Mouse (Mus musculus) C2C12 (cell line): ENCODE data around the gene Stat5a. TPM values are rescaled to one million over a fixed set of nuclear protein-coding genes. Genes with fewer than 3 reads are reported as not detected.

Experiments
- H3K27me3 ChIP-seq: one replicate; pipeline ENCODE4 v1.6.1; 2011; ENCODE audit not compliant: control insufficient read depth, insufficient read depth, insufficient read length
- H3K36me3 ChIP-seq: one replicate; pipeline ENCODE4 v1.6.1; 2011; ENCODE audit not compliant: control insufficient read depth, insufficient read depth
- H3K4me3 ChIP-seq: one replicate; pipeline ENCODE4 v1.5.1; 2011; ENCODE audit warnings: mild to moderate bottlenecking, control low read depth; ENCODE audit not compliant: poor library complexity, insufficient read depth, severe bottlenecking
- H3K79me2 ChIP-seq: one replicate; pipeline ENCODE4 v1.6.1; 2011; ENCODE audit not compliant: control insufficient read depth, insufficient read depth
- H3K79me3 ChIP-seq: one replicate; pipeline ENCODE4 v1.6.1; 2011; ENCODE audit warnings: low read depth, control low read depth
- H3ac ChIP-seq: one replicate; pipeline ENCODE3; 2011; ENCODE audit warnings: low read depth; ENCODE audit not compliant: control insufficient read depth, insufficient read length
- CEBPB ChIP-seq: IDR thresholded peaks from one replicate; pipeline ENCODE4 v1.6.1; 2011; ENCODE audit warnings: low read depth, mild to moderate bottlenecking, control low read depth, moderate library complexity
- CTCF ChIP-seq: IDR thresholded peaks from one replicate; pipeline ENCODE4 v1.5.1; 2011; ENCODE audit not compliant: control insufficient read depth, insufficient read depth, insufficient read length
- FOSL1 ChIP-seq: IDR thresholded peaks from one replicate; pipeline ENCODE4 v1.8.0; 2011; ENCODE audit warnings: mild to moderate bottlenecking, low read length; ENCODE audit not compliant: poor library complexity, insufficient read depth, severe bottlenecking
- MAX ChIP-seq: IDR thresholded peaks from one replicate; pipeline ENCODE4 v1.6.1; 2011; ENCODE audit warnings: mild to moderate bottlenecking, control low read depth
- MYOD1 ChIP-seq: IDR thresholded peaks from one replicate; pipeline ENCODE4 v1.6.1; 2011; ENCODE audit warnings: low read depth; ENCODE audit not compliant: control insufficient read depth, insufficient read length
- MYOG ChIP-seq: IDR thresholded peaks from one replicate; pipeline ENCODE4 v1.6.1; 2011; ENCODE audit not compliant: control insufficient read depth, insufficient read length; ENCODE audit errors: extremely low read depth
- USF1 ChIP-seq: IDR thresholded peaks from one replicate; pipeline ENCODE4 v1.6.1; 2011; ENCODE audit warnings: low read depth, mild to moderate bottlenecking, control low read depth, moderate library complexity
- polyA plus RNA-seq: library from polyadenylated mRNA; unstranded; fragments of >200 nt; fragmentation: generic; extraction: Trizol; gene quantifications from one replicate; pipeline ENCODE4 v1.2.1, GENCODE M21; 2012; ENCODE audit warnings: missing spikeins

The Stat5a gene
- polyA plus RNA-seq, 1 experiment, result 13.3 TPM

DNA sequence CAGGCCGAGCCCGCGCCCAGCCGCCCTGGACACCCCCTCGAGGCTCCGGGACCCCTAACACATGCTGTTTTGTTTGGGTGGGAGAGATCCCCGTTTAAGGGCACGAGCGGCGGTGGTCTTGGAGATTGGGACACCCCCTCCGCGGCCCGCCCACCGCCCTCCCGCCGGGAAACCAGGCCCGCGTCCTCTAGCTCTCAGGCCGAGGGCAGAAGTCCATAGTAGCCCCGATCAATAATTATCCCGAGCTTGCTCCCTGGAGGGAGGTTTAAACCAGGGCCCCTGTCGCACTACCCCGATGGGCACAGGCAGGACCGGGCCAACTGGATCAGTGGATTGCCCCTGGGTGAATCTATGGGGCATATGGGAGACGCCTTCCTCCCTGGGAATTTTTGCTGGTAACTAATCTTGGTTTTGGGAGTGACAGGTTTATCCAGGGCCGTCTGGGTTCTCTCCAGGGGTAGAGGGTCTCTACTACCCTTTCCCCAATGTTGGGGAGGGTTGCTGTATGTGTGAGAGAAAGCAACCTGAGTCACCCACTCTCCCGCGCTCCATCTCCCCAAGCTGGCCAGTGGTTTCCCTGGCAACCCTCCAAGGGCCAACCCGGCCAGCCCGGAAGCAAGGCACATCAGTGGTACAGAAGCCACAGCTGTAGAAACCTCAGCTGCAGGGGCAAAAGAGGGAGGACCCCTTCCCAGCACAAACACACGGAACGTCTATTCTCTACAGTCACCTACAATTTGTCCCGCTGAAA is 8.2 kb upstream of the Stat5a start:
- Histone ChIP-seq H3K36me3 (no peaks in the 10 kb centered on the region), H3K27me3 (peaks cover 21% of the 10 kb centered on the region), H3K79me2 (no peaks in the 10 kb centered on the region), H3K4me3 (peak overlapping the region; percentile 42), H3ac (peak overlapping the region; percentile 93), H3K79me3 (no peaks in the 10 kb centered on the region)
- TF ChIP-seq CEBPB, result no peak
- TF ChIP-seq MYOG, result no peak
- no peak for TF ChIP-seq USF1
- no peak for TF ChIP-seq FOSL1

GRCm38 (mm10) chr11:100852088-100852487 is 7.1 kb upstream of the Stat5a start:
- no peaks in the 10 kb centered on the region for H3K79me2 ChIP-seq
- peaks cover 20% of the 10 kb centered on the region for H3K27me3 ChIP-seq
- TF ChIP-seq MYOG (no peak), FOSL1 (no peak), MYOD1 (no peak), CEBPB (no peak), USF1 (no peak), CTCF (no peak), MAX (no peak)
- no peak overlapping the region for H3ac ChIP-seq
- no peaks in the 10 kb centered on the region for H3K79me3 ChIP-seq
- H3K36me3 ChIP-seq, result no peaks in the 10 kb centered on the region
- no peak overlapping the region for H3K4me3 ChIP-seq

DNA sequence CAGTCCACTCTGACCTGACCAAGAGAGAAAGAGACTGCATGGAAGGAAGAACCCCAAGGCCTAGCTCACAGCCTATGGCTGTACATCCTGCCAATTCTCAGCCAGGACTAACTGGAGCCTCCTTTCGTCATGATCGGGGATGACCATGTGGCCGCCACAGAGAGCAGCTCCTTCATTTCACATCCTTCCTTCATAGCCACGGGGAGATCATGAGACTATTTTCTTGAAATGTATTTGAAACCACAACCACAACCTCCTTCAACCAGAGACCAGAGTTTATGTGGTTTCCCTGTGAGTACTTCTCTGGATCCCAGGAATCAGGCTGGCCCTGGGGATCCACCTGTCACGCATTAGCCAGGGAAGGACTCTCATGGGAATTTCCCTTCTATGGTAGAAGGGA is 6.1 kb upstream of the Stat5a start:
- TF ChIP-seq CTCF, result no peak
- peak; percentile 18 for TF ChIP-seq MYOD1
- Histone ChIP-seq H3K4me3 (no peak overlapping the region), H3ac (no peak overlapping the region), H3K27me3 (peaks cover 20% of the 10 kb centered on the region), H3K79me3 (no peaks in the 10 kb centered on the region), H3K36me3 (no peaks in the 10 kb centered on the region), H3K79me2 (no peaks in the 10 kb centered on the region)

GRCm38 (mm10) chr11:100854268-100854667 is 4.9 kb upstream of the Stat5a start:
- H3K27me3 ChIP-seq, result peaks cover 20% of the 10 kb centered on the region
- no peaks in the 10 kb centered on the region for H3K79me3 ChIP-seq
- TF ChIP-seq MYOD1 (no peak), CTCF (no peak), CEBPB (no peak), MYOG (no peak), FOSL1 (no peak), MAX (no peak), USF1 (no peak)

DNA sequence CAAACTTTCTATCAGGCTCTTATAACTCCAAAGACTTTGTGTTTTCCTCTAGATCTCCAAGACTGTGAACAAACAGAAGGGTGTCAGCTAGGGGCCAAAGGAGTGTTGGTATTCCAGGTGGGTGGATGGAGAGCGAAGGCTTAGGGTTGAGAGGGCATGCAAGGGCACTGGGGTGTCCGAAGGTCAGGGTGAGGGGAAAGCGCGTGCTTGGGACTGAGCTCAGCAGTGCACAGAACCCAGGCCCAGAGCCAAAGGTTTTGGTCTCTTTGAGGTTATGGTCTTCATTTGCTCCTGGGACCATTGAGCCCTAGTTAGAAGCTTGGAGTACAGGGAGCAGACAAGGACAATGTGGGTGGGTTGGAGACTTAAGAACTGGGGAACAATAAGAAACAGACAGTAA is 4.0 kb upstream of the Stat5a start:
- Histone ChIP-seq H3K27me3 (peaks cover 20% of the 10 kb centered on the region), H3K79me3 (no peaks in the 10 kb centered on the region), H3K36me3 (no peaks in the 10 kb centered on the region), H3ac (no peak overlapping the region), H3K79me2 (no peaks in the 10 kb centered on the region), H3K4me3 (no peak overlapping the region)
- TF ChIP-seq CTCF, result no peak
- TF ChIP-seq MYOD1, result no peak
- TF ChIP-seq MAX, result no peak
- no peak for TF ChIP-seq CEBPB
- no peak for TF ChIP-seq MYOG
- TF ChIP-seq USF1, result no peak
- no peak for TF ChIP-seq FOSL1

More at GRCm38 (mm10) chr11:100854268-100854667, 4.9 kb upstream of the Stat5a start:
- no peak overlapping the region for H3ac ChIP-seq
- H3K36me3 ChIP-seq, result no peaks in the 10 kb centered on the region
- H3K4me3 ChIP-seq, result no peak overlapping the region
- H3K79me2 ChIP-seq, result no peaks in the 10 kb centered on the region

- Histone ChIP-seq H3K79me3 (no peaks in the 10 kb centered on the region), H3K27me3 (peaks cover 17% of the 10 kb centered on the region), H3K36me3 (no peaks in the 10 kb centered on the region), H3K4me3 (no peak overlapping the region), H3K79me2 (no peaks in the 10 kb centered on the region), H3ac (no peak overlapping the region)
- no peak for TF ChIP-seq USF1
- TF ChIP-seq CEBPB, result no peak
- TF ChIP-seq FOSL1, result no peak
- TF ChIP-seq MYOG, result no peak
- no peak for TF ChIP-seq MYOD1
- no peak for TF ChIP-seq MAX
- no peak for TF ChIP-seq CTCF
These were observed 1.2 kb upstream of the Stat5a start for GRCm38 (mm10) chr11:100857960-100858359.
